Mouse (Mus musculus): ENCODE results near the gene Bcan. TPM values are rescaled to one million over a fixed set of nuclear protein-coding genes. Genes with fewer than 3 reads are reported as not detected.

The Bcan gene
- polyA plus RNA-seq, 1 experiment from 2014 or later = 112 TPM

GRCm38 (mm10) chr3:88010634-88011265 is 10.7 kb upstream of the Bcan start:
- no peaks in the 10 kb centered on the region for H3K36me3 ChIP-seq
- H3K9ac ChIP-seq = no peak overlapping the region
- H3K4me1 ChIP-seq (replicated peaks) = no peaks in the 10 kb centered on the region
- H3K27ac ChIP-seq (replicated peaks) = no peak overlapping the region
- H3K9me3 ChIP-seq = no peaks in the 10 kb centered on the region
- H3K4me3 ChIP-seq = no peak overlapping the region
- ATAC-seq (ENCODE audit: low FRiP score, low read depth) = no peak
- H3K4me2 ChIP-seq = no peak overlapping the region
- 14% methylated on average over 6 of the region's 6 CpGs for WGBS
- H3K27me3 ChIP-seq = no peaks in the 10 kb centered on the region

GRCm38 (mm10) chr3:88005822-88006786 is 6.1 kb upstream of the Bcan start:
- H3K27me3 ChIP-seq = peaks cover 30% of the 10 kb centered on the region
- H3K4me2 ChIP-seq = no peak overlapping the region
- peaks cover 18% of the 10 kb centered on the region for H3K4me1 ChIP-seq (replicated peaks)
- H3K27ac ChIP-seq (replicated peaks) = no peak overlapping the region
- 84% methylated on average over 18 of the region's 18 CpGs for whole genome bisulfite sequencing
- H3K36me3 ChIP-seq = no peaks in the 10 kb centered on the region
- no peak overlapping the region for H3K4me3 ChIP-seq
- H3K9me3 ChIP-seq = no peaks in the 10 kb centered on the region
- H3K9ac ChIP-seq = no peak overlapping the region
- ATAC-seq (ENCODE audit: low FRiP score, low read depth) = no peak

DNA sequence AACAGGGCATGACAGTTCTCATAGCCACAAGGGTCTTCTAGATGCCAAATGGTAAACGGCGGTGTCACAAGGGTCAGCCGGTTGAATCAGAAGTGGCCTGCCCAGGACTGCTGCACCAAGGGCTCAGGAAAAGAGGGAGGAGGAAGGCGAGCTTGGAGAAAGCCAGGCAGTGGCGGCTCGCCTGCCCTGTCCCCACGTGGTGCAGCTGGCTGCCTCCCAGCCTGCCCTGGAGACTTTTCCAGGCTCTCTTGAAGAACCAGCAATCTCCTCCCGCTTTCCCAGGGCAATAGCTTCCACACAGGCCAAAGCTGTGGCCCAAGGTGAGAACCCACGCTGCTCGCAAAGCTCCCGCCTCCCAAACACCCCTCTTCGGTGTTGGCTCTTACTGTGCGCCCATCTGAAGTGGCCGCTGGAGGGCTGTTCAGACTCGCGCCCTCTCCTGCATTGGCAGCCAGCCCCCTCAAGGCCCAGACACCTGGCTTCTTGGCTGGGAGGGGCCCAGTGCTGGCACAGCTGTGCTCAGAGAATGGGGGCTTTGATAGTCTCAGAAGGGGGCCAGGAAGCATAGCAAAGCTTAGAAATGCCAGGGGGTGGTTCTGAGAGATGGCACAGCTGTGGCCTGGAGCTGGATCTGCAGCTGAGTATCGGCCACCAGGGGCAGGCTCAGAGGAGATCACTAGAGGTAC is 2.4 kb upstream of the Bcan start:
- Histone ChIP-seq H3K4me3 (0 out of 2 replicates have a peak overlapping the region, but pooled peaks have one; percentile 14), H3K4me1 (replicated peaks) (peaks cover 40% of the 10 kb centered on the region), H3K27ac (replicated peaks) (peak overlapping the region; percentile 58), H3K36me3 (no peaks in the 10 kb centered on the region), H3K27me3 (peaks cover 67% of the 10 kb centered on the region), H3K4me2 (peak overlapping the region; percentile 26), H3K9ac (no peak overlapping the region), H3K9me3 (no peaks in the 10 kb centered on the region)
- peak; percentile 64 for ATAC-seq (ENCODE audit: low FRiP score, low read depth)
- 7% methylated on average over 17 of the region's 17 CpGs for WGBS

GRCm38 (mm10) chr3:88000816-88001595 is 976 bp upstream of the Bcan start:
- Histone ChIP-seq H3K4me3 (peak overlapping the region; percentile 45), H3K4me2 (peak overlapping the region; percentile 97), H3K27ac (replicated peaks) (peak overlapping the region; percentile 75), H3K36me3 (no peaks in the 10 kb centered on the region), H3K4me1 (replicated peaks) (peaks cover 55% of the 10 kb centered on the region), H3K9ac (peak overlapping the region; percentile 44; the same call in 1 of the 2 replicates), H3K27me3 (peaks cover 80% of the 10 kb centered on the region), H3K9me3 (no peaks in the 10 kb centered on the region)
- WGBS = 17% methylated on average over 11 of the region's 11 CpGs
- no peak for ATAC-seq (ENCODE audit: low FRiP score, low read depth)

DNA sequence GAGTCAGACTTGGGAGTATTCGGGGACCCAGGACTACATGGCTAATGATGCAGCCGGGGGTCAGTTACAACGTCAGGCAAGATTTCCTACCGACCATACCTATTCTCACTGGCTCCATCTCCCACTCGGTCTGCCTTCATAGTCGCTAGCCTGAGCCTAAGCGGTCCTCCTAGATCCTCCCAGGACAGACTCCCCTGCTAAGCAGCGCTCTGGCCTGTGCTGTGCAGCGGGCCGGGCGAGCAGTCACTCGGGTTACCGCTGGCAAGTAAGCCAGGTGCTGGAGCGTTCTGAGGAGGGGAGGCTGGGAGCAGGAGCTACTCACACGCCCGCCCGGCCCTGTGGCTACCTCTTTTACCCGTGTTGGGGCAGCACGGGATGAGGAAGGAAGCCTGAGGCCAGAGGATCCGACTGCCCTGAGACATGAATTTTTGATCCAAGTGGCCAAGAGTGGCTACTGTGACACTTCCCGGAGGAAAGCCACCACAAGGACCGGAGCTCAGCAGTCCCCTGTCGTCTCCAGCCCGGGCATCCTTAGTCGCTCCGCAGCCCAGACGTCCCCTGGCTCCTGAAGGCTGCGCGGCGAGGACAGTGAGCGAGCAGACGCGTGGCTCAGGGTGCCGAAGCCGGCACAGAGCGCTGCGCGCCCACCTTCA is 661 bp downstream of the Bcan start:
- H3K36me3 ChIP-seq = no peaks in the 10 kb centered on the region
- no peak for ATAC-seq (ENCODE audit: low FRiP score, low read depth)
- peaks cover 96% of the 10 kb centered on the region for H3K27me3 ChIP-seq
- H3K4me1 ChIP-seq (replicated peaks) = peaks cover 55% of the 10 kb centered on the region
- WGBS = under 1% methylated on average over 38 of the region's 38 CpGs
- peak overlapping the region; percentile 45 for H3K4me3 ChIP-seq
- no peaks in the 10 kb centered on the region for H3K9me3 ChIP-seq
- H3K27ac ChIP-seq (replicated peaks) = peak overlapping the region; percentile 75
- peak overlapping the region; percentile 97 for H3K4me2 ChIP-seq
- peak overlapping the region; percentile 44 for H3K9ac ChIP-seq

GRCm38 (mm10) chr3:87998747-87999146 is 1.3 kb downstream of the Bcan start:
- Histone ChIP-seq H3K4me1 (replicated peaks) (peaks cover 55% of the 10 kb centered on the region), H3K36me3 (no peaks in the 10 kb centered on the region), H3K27me3 (peaks cover 97% of the 10 kb centered on the region), H3K4me3 (peak overlapping the region; percentile 45), H3K27ac (replicated peaks) (peak overlapping the region; percentile 75), H3K4me2 (peak overlapping the region; percentile 97), H3K9ac (peak overlapping the region; percentile 44; the same call in 1 of the 2 replicates), H3K9me3 (no peaks in the 10 kb centered on the region)
- 2% methylated on average over 5 of the region's 7 CpGs for WGBS
- ATAC-seq (ENCODE audit: low FRiP score, low read depth) = peak; percentile 70

- Histone ChIP-seq H3K27me3 (peaks cover 90% of the 10 kb centered on the region), H3K9me3 (no peaks in the 10 kb centered on the region), H3K9ac (peak overlapping the region; percentile 56), H3K36me3 (no peaks in the 10 kb centered on the region), H3K4me1 (replicated peaks) (peaks cover 47% of the 10 kb centered on the region), H3K4me3 (peak overlapping the region; percentile 49), H3K4me2 (peak overlapping the region; percentile 97), H3K27ac (replicated peaks) (no peak overlapping the region)
- no peak for ATAC-seq (ENCODE audit: low FRiP score, low read depth)
- WGBS = under 1% methylated on average over 49 of the region's 49 CpGs
Observed at GRCm38 (mm10) chr3:87996971-87997614, 2.9 kb downstream of the Bcan start.

DNA sequence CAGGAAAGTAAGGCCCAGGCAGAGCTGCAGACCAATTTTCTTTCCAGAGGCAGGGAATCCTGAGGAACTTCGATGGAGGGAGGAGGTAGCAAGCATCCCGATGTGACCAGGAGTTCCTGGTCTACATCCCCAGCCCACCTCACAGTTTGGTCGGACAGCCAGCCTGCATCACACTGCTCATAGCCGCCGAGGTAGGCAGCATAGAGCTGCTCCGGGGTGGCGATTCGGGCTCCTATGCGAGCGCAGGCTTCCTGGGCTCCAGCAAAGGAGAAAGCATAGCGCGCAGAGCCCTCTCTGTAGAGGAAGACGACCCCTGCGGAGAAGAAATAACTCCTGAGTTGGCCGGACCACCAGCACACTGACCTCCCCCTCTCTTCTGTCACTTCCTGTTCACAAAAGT is 3.6 kb downstream of the Bcan start:
- Histone ChIP-seq H3K27me3 (peaks cover 83% of the 10 kb centered on the region), H3K4me2 (peak overlapping the region; percentile 97), H3K4me3 (peak overlapping the region; percentile 49), H3K36me3 (no peaks in the 10 kb centered on the region), H3K27ac (replicated peaks) (no peak overlapping the region), H3K9ac (0 out of 2 replicates have a peak overlapping the region, but pooled peaks have one; percentile 56), H3K9me3 (no peaks in the 10 kb centered on the region), H3K4me1 (replicated peaks) (peaks cover 40% of the 10 kb centered on the region)
- 8% methylated on average over 15 of the region's 15 CpGs for WGBS
- ATAC-seq (ENCODE audit: low FRiP score, low read depth) = no peak

DNA sequence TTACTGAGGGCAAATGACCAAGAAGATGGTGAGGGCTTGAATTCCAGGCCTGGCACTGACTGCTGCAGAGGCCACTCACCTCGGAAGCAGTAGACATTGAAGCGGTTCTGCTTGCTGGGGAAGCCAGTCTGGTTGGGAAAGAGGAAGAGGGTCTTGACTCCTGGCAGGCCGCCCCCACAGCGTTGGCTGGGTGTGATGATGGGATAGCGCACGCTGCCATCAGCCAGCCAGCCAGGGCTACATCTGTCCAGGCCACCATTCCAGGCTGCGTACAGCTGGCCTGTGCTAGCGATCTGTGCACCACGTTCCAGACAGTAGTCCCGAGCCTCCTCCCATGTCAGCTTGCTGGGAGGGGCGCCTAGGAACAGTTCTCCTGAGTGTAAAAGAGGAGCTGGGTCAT is 4.7 kb downstream of the Bcan start:
- no peak overlapping the region for H3K4me2 ChIP-seq
- no peak for ATAC-seq (ENCODE audit: low FRiP score, low read depth)
- H3K36me3 ChIP-seq = no peaks in the 10 kb centered on the region
- H3K27ac ChIP-seq (replicated peaks) = no peak overlapping the region
- H3K4me1 ChIP-seq (replicated peaks) = peaks cover 31% of the 10 kb centered on the region
- no peak overlapping the region for H3K4me3 ChIP-seq
- no peak overlapping the region for H3K9ac ChIP-seq
- WGBS = 29% methylated on average over 11 of the region's 11 CpGs
- H3K9me3 ChIP-seq = no peaks in the 10 kb centered on the region
- H3K27me3 ChIP-seq = peaks cover 73% of the 10 kb centered on the region

- no peaks in the 10 kb centered on the region for H3K9me3 ChIP-seq
- H3K9ac ChIP-seq = no peak overlapping the region
- H3K36me3 ChIP-seq = no peaks in the 10 kb centered on the region
- no peak overlapping the region for H3K4me2 ChIP-seq
- 6% methylated on average over 5 of the region's 6 CpGs for WGBS
- H3K4me3 ChIP-seq = no peak overlapping the region
- no peak overlapping the region for H3K27ac ChIP-seq (replicated peaks)
- peaks cover 58% of the 10 kb centered on the region for H3K27me3 ChIP-seq
- peaks cover 18% of the 10 kb centered on the region for H3K4me1 ChIP-seq (replicated peaks)
- ATAC-seq (ENCODE audit: low FRiP score, low read depth) = no peak
Observed at GRCm38 (mm10) chr3:87993436-87993835, 6.6 kb downstream of the Bcan start.
